Comparison of ENCODE assay signal across 7 mouse cellular contexts in the genomic region with DNA sequence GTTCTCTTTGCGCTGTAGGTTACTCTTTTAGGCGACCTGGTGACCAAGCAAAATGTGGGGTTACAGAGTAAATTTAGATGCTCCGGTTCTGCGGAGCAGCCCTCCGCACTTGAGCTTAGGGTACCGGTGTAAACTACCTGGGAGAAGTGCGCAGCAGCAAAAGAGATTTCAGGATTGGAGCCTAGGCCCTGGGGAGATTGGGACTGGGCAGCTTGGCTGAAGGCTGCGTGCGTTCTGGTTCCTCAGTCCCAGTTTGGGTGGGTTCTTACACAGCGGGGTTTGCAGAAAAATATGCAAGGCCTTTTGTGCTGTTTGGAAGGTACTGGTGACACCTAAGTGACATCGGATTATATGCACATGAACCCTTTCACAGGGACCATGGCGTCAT. TPM values are rescaled to one million over a fixed set of nuclear protein-coding genes. Genes with fewer than 3 reads are reported as not detected.
A peak's percentile ranks its signal among the peaks of the same experiment; 100 is the strongest.
DNase-seq lines count a peak whose midpoint lies in the region; ATAC-seq and TF ChIP-seq lines count a peak whose summit lies in the region.

No protein-coding gene starts in this region.

- ATAC-seq in lung, postnatal 0 days: peak; percentile 10; the same call in 1 of the 2 replicates
- peak; percentile 23 for ATAC-seq in forebrain, embryonic 13.5 days
- ATAC-seq in liver, embryonic 11.5 days (replicated peaks; ENCODE audit: low FRiP score): no peak
- no peak for ATAC-seq in stomach, embryonic 16.5 days (ENCODE audit: insufficient read depth, low FRiP score)

- peak overlapping the region; percentile 84 for H3K4me2 ChIP-seq in lung, postnatal 0 days (replicated peaks; ENCODE audit: low read depth, low read length)
- peak overlapping the region; percentile 86 for H3K4me2 ChIP-seq in forebrain, embryonic 13.5 days
- H3K4me2 ChIP-seq in liver, embryonic 11.5 days: peak overlapping the region; percentile 86
- H3K4me2 ChIP-seq in stomach, embryonic 16.5 days (ENCODE audit: low read depth, low read length): peak overlapping the region; percentile 88

- H3K4me1 ChIP-seq in lung, postnatal 0 days (ENCODE audit: insufficient read depth, low read depth, low read length): no peaks in the 10 kb centered on the region
- peaks cover 9% of the 10 kb centered on the region for H3K4me1 ChIP-seq in forebrain, embryonic 13.5 days
- H3K4me1 ChIP-seq in liver, embryonic 11.5 days (replicated peaks; ENCODE audit: control insufficient read depth, insufficient read depth, low read length): no peaks in the 10 kb centered on the region; the same call in 1 of the 2 replicates
- H3K4me1 ChIP-seq in stomach, embryonic 16.5 days (ENCODE audit: control insufficient read depth, insufficient read depth, low read length): no peaks in the 10 kb centered on the region

- peak overlapping the region; percentile 39 for H3K4me3 ChIP-seq in lung, postnatal 0 days (ENCODE audit: low read depth, low read length)
- H3K4me3 ChIP-seq in forebrain, embryonic 13.5 days: peak overlapping the region; percentile 51
- peak overlapping the region; percentile 55 for H3K4me3 ChIP-seq in liver, embryonic 11.5 days (ENCODE audit: low read depth, low read length)
- H3K4me3 ChIP-seq in stomach, embryonic 16.5 days (replicated peaks; ENCODE audit: low read length): peak overlapping the region; percentile 52

- no peaks in the 10 kb centered on the region for H3K36me3 ChIP-seq in lung, postnatal 0 days (ENCODE audit: insufficient read depth, low read length)
- no peaks in the 10 kb centered on the region for H3K36me3 ChIP-seq in forebrain, embryonic 13.5 days (ENCODE audit: poor library complexity, severe bottlenecking)
- H3K36me3 ChIP-seq in liver, embryonic 11.5 days (ENCODE audit: control insufficient read depth, insufficient read depth, low read length): no peaks in the 10 kb centered on the region
- H3K36me3 ChIP-seq in stomach, embryonic 16.5 days (ENCODE audit: control insufficient read depth, insufficient read depth, low read length): peaks cover 4% of the 10 kb centered on the region; the same call in 1 of the 2 replicates

- H3K9me3 ChIP-seq in lung, postnatal 0 days (ENCODE audit: low read length): no peaks in the 10 kb centered on the region
- H3K9me3 ChIP-seq in forebrain, embryonic 13.5 days (replicated peaks): no peaks in the 10 kb centered on the region
- no peaks in the 10 kb centered on the region for H3K9me3 ChIP-seq in liver, embryonic 11.5 days (ENCODE audit: control insufficient read depth, low read length)
- H3K9me3 ChIP-seq in stomach, embryonic 16.5 days (replicated peaks; ENCODE audit: control insufficient read depth, low read length): no peaks in the 10 kb centered on the region

- H3K27me3 ChIP-seq in lung, postnatal 0 days (replicated peaks; ENCODE audit: insufficient read depth, low read length): no peaks in the 10 kb centered on the region
- no peaks in the 10 kb centered on the region; the same call in 1 of the 2 replicates for H3K27me3 ChIP-seq in forebrain, embryonic 13.5 days
- H3K27me3 ChIP-seq in liver, embryonic 11.5 days (replicated peaks; ENCODE audit: control insufficient read depth, insufficient read depth, low read length): peaks cover 7% of the 10 kb centered on the region; the same call in 1 of the 2 replicates
- no peaks in the 10 kb centered on the region for H3K27me3 ChIP-seq in stomach, embryonic 16.5 days (ENCODE audit: control insufficient read depth, insufficient read depth, low read length)

- WGBS in lung, postnatal 0 days: 13% methylated on average over 12 of the region's 12 CpGs
- 16% methylated on average over 12 of the region's 12 CpGs for WGBS in forebrain, embryonic 13.5 days
- WGBS in liver, embryonic 11.5 days: 13% methylated on average over 12 of the region's 12 CpGs
- WGBS in stomach, embryonic 16.5 days: 13% methylated on average over 12 of the region's 12 CpGs

- no peak for TF ChIP-seq CTCF in lung, postnatal 0 days (IDR thresholded peaks at IDR 0.05)

- no peak overlapping the region for H3K27ac ChIP-seq in lung, postnatal 0 days (ENCODE audit: low read length)
- H3K27ac ChIP-seq in forebrain, embryonic 13.5 days: no peak overlapping the region
- no peak overlapping the region for H3K27ac ChIP-seq in liver, embryonic 11.5 days (ENCODE audit: low read depth, low read length)
- H3K27ac ChIP-seq in stomach, embryonic 16.5 days (ENCODE audit: low read length): no peak overlapping the region

- no peak for DNase-seq in lung, postnatal 0 days (ENCODE audit: low spot score)
- DNase-seq in lung, postnatal 36 days: no peak
- DNase-seq in liver, embryonic 11.5 days (ENCODE audit: low spot score): no peak
- DNase-seq in layer of hippocampus, postnatal 14 days (ENCODE audit: low spot score in 2 of 2): no peak
- DNase-seq in urinary bladder, postnatal 4 days (ENCODE audit: low spot score in 2 of 2): no peak

- TF ChIP-seq EP300 in lung, postnatal 0 days (IDR thresholded peaks at IDR 0.05): no peak

- H3K9ac ChIP-seq in lung, postnatal 0 days (replicated peaks; ENCODE audit: low read depth): no peak overlapping the region
- peak overlapping the region; percentile 74 for H3K9ac ChIP-seq in forebrain, embryonic 13.5 days
- peak overlapping the region; percentile 61 for H3K9ac ChIP-seq in liver, embryonic 11.5 days (ENCODE audit: low read depth, low read length)
- H3K9ac ChIP-seq in stomach, embryonic 16.5 days (ENCODE audit: low read length): peak overlapping the region; percentile 78

RNA-seq across cellular contexts. Expression of a gene that starts 22.0 kb away (rescaled TPM):
- 83.8 and 84.8 TPM in 2 replicates for polyA plus RNA-seq in lung, postnatal 0 days (2015; fragmentation: Nextera tagmentation; extraction: Ambion mirVana)
- polyA plus RNA-seq in forebrain, embryonic 13.5 days (2015; fragmentation: Nextera tagmentation; extraction: Ambion mirVana): 18.3 and 19.5 TPM in 2 replicates
- polyA plus RNA-seq in liver, embryonic 11.5 days (2014; fragmentation: Nextera tagmentation; extraction: Ambion mirVana): 45.7 and 46.8 TPM in 2 replicates
- polyA plus RNA-seq in stomach, embryonic 16.5 days (2015; fragmentation: Nextera tagmentation; extraction: Ambion mirVana): 107 and 122 TPM in 2 replicates
- total RNA-seq in layer of hippocampus, postnatal 14 days (2021): 10 to 100 TPM in 1 of 2 experiments, 1 to 10 TPM in 1; 7.9 to 10.3 TPM

RNA-seq across cellular contexts. Expression of a gene that starts 32.4 kb away (rescaled TPM):
- polyA plus RNA-seq in lung, postnatal 0 days (2015; fragmentation: Nextera tagmentation; extraction: Ambion mirVana): 23.3 and 23.4 TPM in 2 replicates
- polyA plus RNA-seq in forebrain, embryonic 13.5 days (2015; fragmentation: Nextera tagmentation; extraction: Ambion mirVana): 17.1 and 19.4 TPM in 2 replicates
- 26.4 and 28.8 TPM in 2 replicates for polyA plus RNA-seq in liver, embryonic 11.5 days (2014; fragmentation: Nextera tagmentation; extraction: Ambion mirVana)
- 73.7 and 74.2 TPM in 2 replicates for polyA plus RNA-seq in stomach, embryonic 16.5 days (2015; fragmentation: Nextera tagmentation; extraction: Ambion mirVana)
- total RNA-seq in layer of hippocampus, postnatal 14 days (2021): 10 to 100 TPM; 25.2 to 27.6 TPM

RNA-seq across cellular contexts. Expression of a gene that starts 32.4 kb away (rescaled TPM):
- polyA plus RNA-seq in lung, postnatal 0 days (2015; fragmentation: Nextera tagmentation; extraction: Ambion mirVana): 5.5 TPM in 2 replicates
- polyA plus RNA-seq in forebrain, embryonic 13.5 days (2015; fragmentation: Nextera tagmentation; extraction: Ambion mirVana): 6.7 and 8.9 TPM in 2 replicates
- 5.3 and 5.7 TPM in 2 replicates for polyA plus RNA-seq in liver, embryonic 11.5 days (2014; fragmentation: Nextera tagmentation; extraction: Ambion mirVana)
- 11.3 and 11.5 TPM in 2 replicates for polyA plus RNA-seq in stomach, embryonic 16.5 days (2015; fragmentation: Nextera tagmentation; extraction: Ambion mirVana)
- 1 to 10 TPM; 8.9 to 9.4 TPM for total RNA-seq in layer of hippocampus, postnatal 14 days (2021)

RNA-seq across cellular contexts. Expression of a gene that starts 38.5 kb away (rescaled TPM):
- polyA plus RNA-seq in lung, postnatal 0 days (2015; fragmentation: Nextera tagmentation; extraction: Ambion mirVana): 2.3 and 3.0 TPM in 2 replicates
- not detected in 2 replicates for polyA plus RNA-seq in forebrain, embryonic 13.5 days (2015; fragmentation: Nextera tagmentation; extraction: Ambion mirVana)
- polyA plus RNA-seq in liver, embryonic 11.5 days (2014; fragmentation: Nextera tagmentation; extraction: Ambion mirVana): not detected in 2 replicates
- not detected in 2 replicates for polyA plus RNA-seq in stomach, embryonic 16.5 days (2015; fragmentation: Nextera tagmentation; extraction: Ambion mirVana)
- not detected for total RNA-seq in layer of hippocampus, postnatal 14 days (2021)

Comparison
In these comparisons a context has a peak if more than half of its experiments do, and no peak if none do; other contexts are left out.
1. ATAC-seq: peak in lung, postnatal 0 days (single experiment) and forebrain, embryonic 13.5 days (single experiment); none in liver, embryonic 11.5 days (single experiment) and stomach, embryonic 16.5 days (single experiment).
2. Peak in every context shown above with its lines, with median percentiles within 50 percentile points of each other: H3K4me2 ChIP-seq and H3K4me3 ChIP-seq.